Mouse (Mus musculus): ENCODE measurements at regions not wholly inside any gene's neighbourhood (a gene's known extent, or its start where the extent isn't known, plus 50 kb on each side); places are given as distances from the start of the nearest gene placed in this dataset.

- no peak for DNase-seq
Observed at GRCm38 (mm10) chr1:181302151-181302550, 50.3 kb upstream of the Cnih3 start.
